Mouse (Mus musculus): ENCODE measurements at regions not wholly inside any gene's neighbourhood (a gene's known extent, or its start where the extent isn't known, plus 50 kb on each side); places are given as distances from the start of the nearest gene placed in this dataset.

- TF ChIP-seq CTCF (IDR thresholded peaks at IDR 0.05 in 2 of 3, conservative IDR thresholded peaks at IDR 0.05 in 1 of 3; ENCODE audit: control insufficient read depth in 1 of 3, insufficient read depth in 1 of 3, low read depth in 2 of 3, low read length in 3 of 3, poor library complexity in 1 of 3, severe bottlenecking in 1 of 3) (no peak), POLR2A (IDR thresholded peaks at IDR 0.05; ENCODE audit: control insufficient read depth in 1 of 2, insufficient read depth in 1 of 2, low read depth in 1 of 2, low read length in 2 of 2, poor library complexity in 1 of 2) (no peak), ETS1 (IDR thresholded peaks at IDR 0.05; ENCODE audit: low read depth, low read length) (no peak)
Observed at GRCm38 (mm10) chr10:118975772-118976171, 105.8 kb upstream of the Dyrk2 start.
